Mouse (Mus musculus) heart, postnatal 0 days (tissue): Measurements from ENCODE around the gene Veph1. TPM values are rescaled to one million over a fixed set of nuclear protein-coding genes. Genes with fewer than 3 reads are reported as not detected.

Experiments
- ATAC-seq: fragments of 200-750 bp; cut with Nextera tagmentation; 2 replicates; pipeline ENCODE4 v1.8.0; 2017; ENCODE audit warnings: low read depth, moderate number of reproducible peaks, moderate library complexity; ENCODE audit not compliant: insufficient read depth
- DNase-seq: peaks from one replicate; pipeline ENCODE4 v3.0.0-alpha.2; 2016; ENCODE audit warnings: low spot score
- H3K27ac ChIP-seq: fragments of 300-500 bp; sonication (generic); 2 replicates; pipeline ENCODE4 v1.5.1; 2014; ENCODE audit warnings: low read depth, mild to moderate bottlenecking
- H3K27me3 ChIP-seq: fragments of 300-500 bp; sonication (generic); 2 replicates; pipeline ENCODE4 v1.6.1; 2014; ENCODE audit warnings: low read length, mixed read lengths; ENCODE audit not compliant: control insufficient read depth, insufficient read depth
- H3K36me3 ChIP-seq: fragments of 300-500 bp; sonication (generic); replicated peaks from 2 replicates; pipeline ENCODE4 v1.6.1; 2014; ENCODE audit warnings: low read length, mixed read lengths; ENCODE audit not compliant: control insufficient read depth, insufficient read depth
- H3K4me1 ChIP-seq: fragments of 300-500 bp; sonication (generic); 2 replicates; pipeline ENCODE4 v1.6.1; 2014; ENCODE audit warnings: antibody characterized with exemption; ENCODE audit not compliant: control insufficient read depth, insufficient read depth
- H3K4me2 ChIP-seq: fragments of 300-500 bp; sonication (generic); 2 replicates; pipeline ENCODE4 v1.6.1; 2014; ENCODE audit warnings: low read depth, mild to moderate bottlenecking, low read length, moderate library complexity
- H3K4me3 ChIP-seq: fragments of 300-500 bp; sonication (generic); 2 replicates; pipeline ENCODE4 v1.5.1; 2014; ENCODE audit warnings: low read depth, low read length
- H3K9ac ChIP-seq: fragments of 300-500 bp; sonication (generic); replicated peaks from 2 replicates; pipeline ENCODE4 v1.6.1; 2014; ENCODE audit warnings: low read depth, low read length, mixed read lengths
- H3K9me3 ChIP-seq: fragments of 300-500 bp; sonication (generic); replicated peaks from 2 replicates; pipeline ENCODE4 v1.6.1; 2016; ENCODE audit warnings: low read length; ENCODE audit not compliant: control insufficient read depth
- CTCF ChIP-seq: IDR thresholded peaks from 2 replicates; pipeline ENCODE4 v1.5.1; 2016; ENCODE audit warnings: antibody characterized with exemption, control low read depth, low read depth
- EP300 ChIP-seq: IDR thresholded peaks from 2 replicates; pipeline ENCODE4 v1.6.1; 2016; ENCODE audit warnings: antibody characterized with exemption, low read depth
- WGBS: fragments of 180-500 bp; shearing (Covaris S2); extraction: QIAGEN DNeasy Blood & Tissue Kit; methylation state at CpG from one replicate; pipeline ENCODE4 v1.1.7; 2014; 5-methylcytosine and 5-hydroxymethylcytosine counted together
- polyA plus RNA-seq: library from polyadenylated mRNA; unstranded; fragments of >200 nt; fragmentation: Nextera tagmentation; extraction: Ambion mirVana; gene quantifications from 2 replicates; pipeline ENCODE4 v1.2.1, GENCODE M21; 2015
- total RNA-seq: library from RNA; depleted of rRNA; stranded (reverse); fragments of >200 nt; gene quantifications from 2 replicates; pipeline ENCODE4 v1.2.3, GENCODE M21; 2014; ENCODE audit warnings: low replicate concordance; rRNA removed

Veph1 gene
- total RNA-seq: 0.62 and 2.5 TPM in 2 replicates
- 0.16 and 0.30 TPM in 2 replicates for polyA plus RNA-seq

- Histone ChIP-seq H3K9me3 (no peaks in the 10 kb centered on the region), H3K27ac (no peak within 1 kb of the TSS), H3K36me3 (no peaks in the 10 kb centered on the region), H3K9ac (no peak within 1 kb of the TSS), H3K4me2 (no peak within 1 kb of the TSS), H3K4me3 (no peak within 1 kb of the TSS), H3K4me1 (no peaks in the 10 kb centered on the region), H3K27me3 (no peaks in the 10 kb centered on the region)
- no peak for TF ChIP-seq CTCF
- TF ChIP-seq EP300: no peak
- WGBS: 28% methylated on average over 11 of the region's 11 CpGs
- no peak for ATAC-seq
- DNase-seq: no peak
Observed at GRCm38 (mm10) chr3:66296545-66296944, at the start of gene Veph1. Gene Veph1, minus strand, starts transcription at chr3:66296837.

GRCm38 (mm10) chr3:66340742-66341141, 44.1 kb upstream of the Veph1 start:
- Histone ChIP-seq H3K27me3 (no peaks in the 10 kb centered on the region), H3K4me3 (no peak overlapping the region), H3K27ac (no peak overlapping the region), H3K4me2 (no peak overlapping the region), H3K4me1 (no peaks in the 10 kb centered on the region), H3K36me3 (no peaks in the 10 kb centered on the region), H3K9ac (no peak overlapping the region), H3K9me3 (no peaks in the 10 kb centered on the region)
- ATAC-seq (no peak), DNase-seq (no peak)
- whole genome bisulfite sequencing: 55% methylated on average over 2 of the region's 2 CpGs
- TF ChIP-seq CTCF (no peak), EP300 (no peak)

GRCm38 (mm10) chr3:66332401-66332729, 35.7 kb upstream of the Veph1 start:
- TF ChIP-seq CTCF (no peak), EP300 (no peak)
- ATAC-seq: no peak
- no peak overlapping the region for H3K9ac ChIP-seq

GRCm38 (mm10) chr3:66331592-66332400, 35.2 kb upstream of the Veph1 start:
- Histone ChIP-seq H3K4me1 (no peaks in the 10 kb centered on the region), H3K27me3 (no peaks in the 10 kb centered on the region), H3K27ac (no peak overlapping the region), H3K9ac (no peak overlapping the region), H3K36me3 (no peaks in the 10 kb centered on the region), H3K4me3 (no peak overlapping the region), H3K4me2 (no peak overlapping the region), H3K9me3 (no peaks in the 10 kb centered on the region)
- WGBS: 44% methylated on average over 12 of the region's 12 CpGs
- ATAC-seq: peak; percentile 47; the same call in 1 of the 2 replicates
- TF ChIP-seq EP300 (no peak), CTCF (peak; percentile 86)
- peak; percentile 59 for DNase-seq

More at GRCm38 (mm10) chr3:66332401-66332729, 35.7 kb upstream of the Veph1 start:
- H3K27ac ChIP-seq: no peak overlapping the region
- H3K4me3 ChIP-seq: no peak overlapping the region
- H3K4me1 ChIP-seq: no peaks in the 10 kb centered on the region
- no peaks in the 10 kb centered on the region for H3K9me3 ChIP-seq
- DNase-seq: no peak
- no peak overlapping the region for H3K4me2 ChIP-seq
- H3K27me3 ChIP-seq: no peaks in the 10 kb centered on the region
- no peaks in the 10 kb centered on the region for H3K36me3 ChIP-seq
- 80% methylated on average over 9 of the region's 9 CpGs for WGBS

- Histone ChIP-seq H3K27ac (no peak overlapping the region), H3K36me3 (no peaks in the 10 kb centered on the region), H3K9ac (no peak overlapping the region), H3K4me1 (no peaks in the 10 kb centered on the region), H3K4me3 (no peak overlapping the region), H3K27me3 (no peaks in the 10 kb centered on the region), H3K9me3 (no peaks in the 10 kb centered on the region), H3K4me2 (no peak overlapping the region)
- 71% methylated on average over 15 of the region's 15 CpGs for WGBS
- ATAC-seq: no peak
- DNase-seq: no peak
- TF ChIP-seq EP300 (no peak), CTCF (no peak)
Observed at GRCm38 (mm10) chr3:66330896-66331579, 34.4 kb upstream of the Veph1 start.
